Mouse (Mus musculus) Muller cell, postnatal 12 days (primary cell): Measurements from ENCODE around the gene Ercc6l.
"Not testable (repeated sequence)": the region's sequence is repeated elsewhere in the genome, so short reads cannot be mapped to it uniquely, and the experiment has no call there.

Source experiments
- DNase-seq: peaks from one replicate; pipeline ENCODE4 v3.0.0-alpha.2; 2015; ENCODE audit errors: inconsistent ontology term

Ercc6l gene

GRCm38 (mm10) chrX:102109349-102109748 lies 47.5 kb downstream of the Ercc6l start:
- DNase-seq: not testable (repeated sequence)

DNA sequence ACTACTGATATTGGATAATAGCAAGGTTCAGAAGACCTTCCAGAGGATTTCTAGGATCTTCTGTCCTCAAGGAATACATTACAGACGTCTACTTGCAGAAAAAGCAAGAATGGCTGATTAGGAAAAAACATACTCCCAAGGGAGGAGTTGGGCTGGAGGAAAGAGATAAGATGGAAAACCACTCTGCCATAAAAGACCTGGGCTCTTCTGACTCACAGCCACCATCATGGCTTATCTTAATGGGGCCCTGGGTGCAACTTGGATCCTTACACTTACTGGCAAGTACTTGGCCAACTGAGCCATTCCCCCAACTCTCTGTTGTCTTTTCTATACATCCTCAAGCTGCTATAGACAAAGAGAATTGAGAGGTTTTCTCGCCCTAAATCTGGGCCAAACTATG lies 53.1 kb downstream of the Ercc6l start:
- not testable (repeated sequence) for DNase-seq

GRCm38 (mm10) chrX:102101886-102102285 lies 55.0 kb downstream of the Ercc6l start:
- no peak for DNase-seq

DNA sequence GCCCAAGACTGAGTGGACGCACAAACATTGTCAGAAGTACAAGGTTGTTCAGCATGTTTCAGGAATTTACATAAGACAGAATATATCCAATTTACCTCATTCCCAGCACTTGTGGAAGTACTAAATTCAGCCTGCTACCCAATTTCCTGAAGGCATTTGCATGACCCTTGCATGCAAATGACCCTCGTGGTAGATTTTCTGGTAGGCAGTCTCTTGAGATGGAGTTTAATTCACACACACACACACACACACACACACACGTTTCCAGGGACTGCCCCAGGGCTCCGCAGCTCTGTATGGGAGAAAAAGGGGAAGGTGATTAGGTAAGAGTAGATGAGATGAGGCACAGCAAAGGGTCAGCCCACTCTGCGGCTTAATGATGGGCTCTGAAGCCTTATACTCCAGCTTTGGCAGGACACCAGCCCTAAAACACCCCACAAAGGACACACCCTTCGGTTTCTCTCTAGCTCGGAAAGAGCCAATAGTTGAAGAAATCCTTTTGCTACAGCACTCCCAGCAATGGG lies 62.4 kb downstream of the Ercc6l start:
- DNase-seq: no peak
